Mouse (Mus musculus) kidney, adult 2 months (tissue): ENCODE data around the gene Tox2.

ENCODE experiments used
- CTCF ChIP-seq: fragments of 200-500 bp; conservative IDR thresholded peaks from 2 replicates; pipeline ENCODE4 v1.5.1; 2011; ENCODE audit warnings: low read depth, mild to moderate bottlenecking, control low read depth, low read length, moderate library complexity, mixed read lengths; ENCODE audit not compliant: insufficient read depth, insufficient read length
- POLR2A ChIP-seq: fragments of 200-500 bp; IDR thresholded peaks from one replicate; pipeline ENCODE4 v1.6.1; 2011; ENCODE audit warnings: low read depth, low read length, control low read depth

DNA sequence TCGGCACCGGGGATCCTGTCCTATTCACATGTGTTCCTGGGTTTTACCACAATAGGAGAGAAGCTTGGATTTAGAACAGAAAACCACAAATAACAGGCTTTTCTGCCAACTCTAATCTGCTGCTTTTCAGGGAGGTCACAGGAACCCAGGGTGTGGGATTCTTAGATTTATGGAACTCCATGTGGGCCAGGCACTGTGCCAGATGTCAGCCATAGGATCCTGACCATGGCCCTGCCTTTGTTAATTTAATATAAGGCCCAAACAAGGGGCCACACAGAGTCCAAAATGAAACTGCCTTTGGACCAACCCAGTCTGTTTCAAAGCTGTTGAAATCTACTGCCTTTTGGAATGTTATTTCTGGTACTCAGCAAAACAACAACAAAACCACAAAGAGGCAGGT lies 8.9 kb upstream of the Tox2 start:
- TF ChIP-seq CTCF, result no peak
- TF ChIP-seq POLR2A, result no peak
